Mouse (Mus musculus) limb, embryonic 14.5 days (tissue): ENCODE results near the gene Dnaja4. TPM values are rescaled to one million over a fixed set of nuclear protein-coding genes. Genes with fewer than 3 reads are reported as not detected.

Experiments
- ATAC-seq: fragments of 200-750 bp; cut with Nextera tagmentation; 2 replicates; pipeline ENCODE4 v1.8.0; 2017; ENCODE audit warnings: low read depth, moderate number of reproducible peaks, moderate TSS enrichment; ENCODE audit not compliant: low FRiP score
- DNase-seq: peaks from one replicate; pipeline ENCODE4 v3.0.0-alpha.2; 2015; ENCODE audit warnings: low spot score
- H3K27ac ChIP-seq: fragments of 300-500 bp; sonication (generic); replicated peaks from 2 replicates; pipeline ENCODE4 v1.5.1; 2014; ENCODE audit warnings: low read depth, mild to moderate bottlenecking, low read length, moderate library complexity, mixed read lengths
- H3K27me3 ChIP-seq: fragments of 300-500 bp; sonication (generic); 2 replicates; pipeline ENCODE4 v1.6.1; 2014; ENCODE audit warnings: low read length, mixed read lengths; ENCODE audit not compliant: control insufficient read depth, insufficient read depth
- H3K36me3 ChIP-seq: fragments of 300-500 bp; sonication (generic); 2 replicates; pipeline ENCODE4 v1.6.1; 2014; ENCODE audit warnings: mild to moderate bottlenecking, low read length, moderate library complexity, mixed read lengths; ENCODE audit not compliant: control insufficient read depth, insufficient read depth
- H3K4me1 ChIP-seq: fragments of 300-500 bp; sonication (generic); 2 replicates; pipeline ENCODE4 v1.6.1; 2014; ENCODE audit warnings: antibody characterized with exemption, low read length, mixed read lengths; ENCODE audit not compliant: control insufficient read depth, insufficient read depth
- H3K4me2 ChIP-seq: fragments of 300-500 bp; sonication (generic); replicated peaks from 2 replicates; pipeline ENCODE4 v1.6.1; 2014; ENCODE audit warnings: low read depth, mild to moderate bottlenecking, low read length, moderate library complexity; ENCODE audit not compliant: severe bottlenecking
- H3K4me3 ChIP-seq: fragments of 300-500 bp; sonication (generic); replicated peaks from 2 replicates; pipeline ENCODE4 v1.5.1; 2014; ENCODE audit warnings: low read length
- H3K9ac ChIP-seq: fragments of 300-500 bp; sonication (generic); 2 replicates; pipeline ENCODE4 v1.6.1; 2014; ENCODE audit warnings: mild to moderate bottlenecking, low read depth, low read length, moderate library complexity; ENCODE audit not compliant: severe bottlenecking
- H3K9me3 ChIP-seq: fragments of 300-500 bp; sonication (generic); 2 replicates; pipeline ENCODE4 v1.6.1; 2016; ENCODE audit warnings: low read length; ENCODE audit not compliant: control insufficient read depth
- POLR2A ChIP-seq: fragments of 200-500 bp; IDR thresholded peaks from 2 replicates; pipeline ENCODE4 v1.8.0; 2012; ENCODE audit warnings: inconsistent platforms, mild to moderate bottlenecking, moderate library complexity, borderline replicate concordance; ENCODE audit not compliant: insufficient read depth, insufficient read length; ENCODE audit errors: extremely low read depth
- WGBS: fragments of 180-500 bp; shearing (Covaris S2); extraction: QIAGEN DNeasy Blood & Tissue Kit; methylation state at CpG from one replicate; pipeline ENCODE4 v1.1.7; 2014; 5-methylcytosine and 5-hydroxymethylcytosine counted together
- polyA plus RNA-seq, 2 experiments: library from polyadenylated mRNA; depleted of rRNA in 1 of 2; stranded (reverse) in 1 of 2; unstranded in 1 of 2; fragments of >200 nt; fragmentation: Nextera tagmentation in 1 of 2; extraction: Ambion mirVana in 1 of 2; gene quantifications; 2 replicates each; pipeline versions ENCODE4 v1.2.1 to v1.2.3; 2012 to 2014

Gene Dnaja4
- polyA plus RNA-seq, 2 experiments: 11.2 to 12.0 TPM

GRCm38 (mm10) chr9:54734639-54735252, 36.1 kb downstream of the Dnaja4 start:
- H3K4me1 ChIP-seq: peaks cover 11% of the 10 kb centered on the region; the same call in 1 of the 2 replicates
- H3K4me3 ChIP-seq: peak overlapping the region; percentile 66
- peaks cover 2% of the 10 kb centered on the region; the same call in 1 of the 2 replicates for H3K36me3 ChIP-seq
- H3K4me2 ChIP-seq: peak overlapping the region; percentile 71
- H3K27me3 ChIP-seq: no peaks in the 10 kb centered on the region
- H3K9me3 ChIP-seq: no peaks in the 10 kb centered on the region
- WGBS: 18% methylated on average over 11 of the region's 11 CpGs
- ATAC-seq: no peak
- peak overlapping the region; percentile 34; the same call in 1 of the 2 replicates for H3K9ac ChIP-seq
- DNase-seq: no peak
- H3K27ac ChIP-seq: no peak overlapping the region
- TF ChIP-seq POLR2A: no peak

GRCm38 (mm10) chr9:54736284-54736701, 37.6 kb downstream of the Dnaja4 start:
- no peak for TF ChIP-seq POLR2A
- DNase-seq: peak; percentile 91
- Histone ChIP-seq H3K9ac (no peak overlapping the region), H3K36me3 (no peaks in the 10 kb centered on the region), H3K27me3 (no peaks in the 10 kb centered on the region), H3K27ac (no peak overlapping the region), H3K9me3 (no peaks in the 10 kb centered on the region), H3K4me2 (no peak overlapping the region), H3K4me3 (no peak overlapping the region), H3K4me1 (peaks cover 11% of the 10 kb centered on the region; the same call in 1 of the 2 replicates)
- 16% methylated on average over 9 of the region's 9 CpGs for WGBS
- no peak for ATAC-seq

- H3K9ac ChIP-seq: no peak overlapping the region
- H3K4me1 ChIP-seq: 0 out of 2 replicates have a peak, but pooled peaks cover 6% of the 10 kb centered on the region
- WGBS: 19% methylated on average over 3 of the region's 3 CpGs
- ATAC-seq: peak; percentile 48; the same call in 1 of the 2 replicates
- peak; percentile 78 for DNase-seq
- no peak overlapping the region for H3K27ac ChIP-seq
- no peaks in the 10 kb centered on the region for H3K9me3 ChIP-seq
- H3K27me3 ChIP-seq: no peaks in the 10 kb centered on the region
- no peak overlapping the region for H3K4me3 ChIP-seq
- no peak overlapping the region for H3K4me2 ChIP-seq
- TF ChIP-seq POLR2A: no peak
- H3K36me3 ChIP-seq: no peaks in the 10 kb centered on the region
These were observed 39.7 kb downstream of the Dnaja4 start for GRCm38 (mm10) chr9:54738376-54738775.

- Histone ChIP-seq H3K36me3 (no peaks in the 10 kb centered on the region), H3K4me3 (no peak overlapping the region), H3K4me2 (no peak overlapping the region), H3K9me3 (no peaks in the 10 kb centered on the region), H3K27ac (no peak overlapping the region), H3K27me3 (no peaks in the 10 kb centered on the region), H3K9ac (no peak overlapping the region), H3K4me1 (peaks cover 2% of the 10 kb centered on the region; the same call in 1 of the 2 replicates)
- no peak for DNase-seq
- no peak for TF ChIP-seq POLR2A
- ATAC-seq: no peak
- 77% methylated on average over 4 of the region's 4 CpGs for WGBS
These were observed 45.2 kb downstream of the Dnaja4 start for GRCm38 (mm10) chr9:54743891-54744290.

GRCm38 (mm10) chr9:54745740-54746370, 47.2 kb downstream of the Dnaja4 start:
- H3K4me1 ChIP-seq: peaks cover 2% of the 10 kb centered on the region; the same call in 1 of the 2 replicates
- no peak for TF ChIP-seq POLR2A
- no peak overlapping the region for H3K27ac ChIP-seq
- no peak for DNase-seq
- no peaks in the 10 kb centered on the region for H3K9me3 ChIP-seq
- no peak overlapping the region for H3K9ac ChIP-seq
- 48% methylated on average over 13 of the region's 13 CpGs for WGBS
- ATAC-seq: no peak
- H3K4me2 ChIP-seq: no peak overlapping the region
- H3K4me3 ChIP-seq: no peak overlapping the region
- no peaks in the 10 kb centered on the region for H3K36me3 ChIP-seq
- H3K27me3 ChIP-seq: no peaks in the 10 kb centered on the region
